Mouse (Mus musculus) small intestine, adult 2 months (tissue): Measurements from ENCODE around the gene Dnm2.

Experiments
- CTCF ChIP-seq: fragments of 200-500 bp; IDR thresholded peaks from 2 replicates; pipeline ENCODE4 v1.5.1; 2012; ENCODE audit warnings: low read depth, mild to moderate bottlenecking, control low read depth, inconsistent platforms, low read length, moderate library complexity, mixed read lengths; ENCODE audit not compliant: insufficient replicate concordance, insufficient read length; ENCODE audit errors: extremely low read depth
- POLR2A ChIP-seq: fragments of 200-500 bp; IDR thresholded peaks from 2 replicates; pipeline ENCODE4 v1.6.1; 2012; ENCODE audit warnings: low read depth, mild to moderate bottlenecking, control low read depth, inconsistent platforms, low read length, moderate library complexity

DNA sequence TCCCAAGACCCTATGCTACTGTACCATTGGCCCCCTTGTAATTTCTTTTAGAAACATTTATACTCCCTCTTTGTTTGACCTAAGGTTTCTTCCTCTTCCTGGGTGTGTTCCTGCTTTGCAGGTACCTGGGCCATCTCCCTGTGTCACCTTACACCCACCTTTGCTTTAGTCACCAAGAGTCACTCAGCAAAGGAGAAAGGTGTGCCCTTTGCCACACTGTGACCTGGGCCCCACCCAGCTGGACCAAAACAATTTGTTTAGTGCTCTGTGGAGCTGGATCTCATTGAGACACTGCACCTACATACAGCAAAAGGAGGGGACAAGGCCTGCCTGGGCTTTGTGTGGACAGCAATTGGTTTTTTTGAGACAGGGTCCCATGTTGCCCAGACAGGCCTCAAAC is 15.7 kb downstream of the Dnm2 start:
- TF ChIP-seq CTCF: no peak
- no peak for TF ChIP-seq POLR2A
